Comparison of ENCODE assay signal across 28 mouse cellular contexts in genomic region chr11:100269821-100270332, GRCm38 (mm10). TPM values are rescaled to one million over a fixed set of nuclear protein-coding genes. Genes with fewer than 3 reads are reported as not detected.
DNase-seq lines count a peak whose midpoint lies in the region; TF ChIP-seq lines count a peak whose summit lies in the region.
"Had no signal": no experiment of that assay in that cellular context is flagged by ENCODE, and none has a peak within 500 bp of the region (broad histone marks: within the 10 kb centered on the region; RNA-seq: fewer than 3 reads in every experiment).

TSS of gene Krt42 (minus strand) at chr11:100269871.

- peak within 1 kb of the TSS; percentile 19; the same call in 1 of the 2 replicates for H3K27ac ChIP-seq in ES-Bruce4 (ENCODE audit: insufficient read depth, low read length)
- no peak within 1 kb of the TSS for H3K27ac ChIP-seq in ES-E14 (ENCODE audit: insufficient read depth, low read depth, low read length, poor library complexity, severe bottlenecking)
- H3K27ac ChIP-seq in kidney, adult 2 months (ENCODE audit: insufficient read depth, low read depth, low read length): no peak within 1 kb of the TSS
- H3K27ac ChIP-seq: embryonic facial prominence, embryonic 13.5 days; embryonic facial prominence, embryonic 15.5 days; forebrain, embryonic 10.5 days; forebrain, embryonic 12.5 days had no signal

- no peaks in the 10 kb centered on the region for H3K9me3 ChIP-seq in ES-Bruce4 (replicated peaks; ENCODE audit: control insufficient read depth, insufficient read depth, low read length, poor library complexity, severe bottlenecking)
- no peaks in the 10 kb centered on the region for H3K9me3 ChIP-seq in ES-E14 (ENCODE audit: control insufficient read depth, insufficient read depth, low read depth, low read length)
- H3K9me3 ChIP-seq: embryonic facial prominence, embryonic 13.5 days; embryonic facial prominence, embryonic 15.5 days; forebrain, embryonic 10.5 days; forebrain, embryonic 12.5 days had no signal

- in situ Hi-C loops in ES-E14 (cut with MboI; ENCODE audit: low sequenced_read_pairs in 2 of 2, unreplicated experiment in 2 of 2): no loop called here

- peaks cover 16% of the 10 kb centered on the region for H3K4me1 ChIP-seq in ES-Bruce4 (ENCODE audit: control insufficient read depth, insufficient read depth, low read length)
- peaks cover 16 to 38% of the 10 kb centered on the region in 2 experiments for H3K4me1 ChIP-seq in ES-E14 (ENCODE audit: control insufficient read depth in 2 of 2, insufficient read depth in 2 of 2, low read length in 2 of 2, poor library complexity in 1 of 2)
- no peaks in the 10 kb centered on the region for H3K4me1 ChIP-seq in kidney, adult 2 months (ENCODE audit: control insufficient read depth, insufficient read depth, low read length)
- H3K4me1 ChIP-seq: embryonic facial prominence, embryonic 13.5 days; forebrain, embryonic 12.5 days had no signal

- no peaks in the 10 kb centered on the region for H3K36me3 ChIP-seq in ES-Bruce4 (ENCODE audit: control insufficient read depth, insufficient read depth, low read length, poor library complexity, severe bottlenecking)
- H3K36me3 ChIP-seq in ES-E14 (ENCODE audit: control insufficient read depth, insufficient read depth, low read length, poor library complexity, severe bottlenecking): no peaks in the 10 kb centered on the region
- no peaks in the 10 kb centered on the region for H3K36me3 ChIP-seq in kidney, adult 2 months (ENCODE audit: control insufficient read depth, insufficient read depth, low read length)
- H3K36me3 ChIP-seq: embryonic facial prominence, embryonic 13.5 days; embryonic facial prominence, embryonic 15.5 days; forebrain, embryonic 10.5 days; forebrain, embryonic 12.5 days had no signal

- DNase-seq in ES-E14 (ENCODE audit: low read depth, low spot score): no peak
- DNase-seq in heart, postnatal 4 days: no peak
- DNase-seq in kidney, adult 2 months: no peak
- DNase-seq in thymus, postnatal 36 days: no peak
- DNase-seq: adrenal gland, adult 8-10 months; adrenal gland, postnatal 14 days; adrenal gland, postnatal 36 days; cerebellum, adult 11 months; cerebellum, adult 18-20 months; cerebellum, adult 8-10 months; cerebellum, adult 9-11 months; cerebellum, postnatal 14 days; cerebellum, postnatal 36 days; embryo, embryonic 11 days had no signal

- H3K4me3 ChIP-seq in ES-Bruce4 (ENCODE audit: low read depth, low read length) (peak within 1 kb of the TSS; percentile 0; the same call in 1 of the 2 replicates), ES-E14 (ENCODE audit: insufficient read depth in 1 of 2, low read depth in 1 of 2, low read length in 2 of 2, poor library complexity in 1 of 2, severe bottlenecking in 1 of 2) (no peak within 1 kb of the TSS)
- H3K4me3 ChIP-seq in kidney, adult 2 months (ENCODE audit: insufficient read depth, low read depth, low read length): no peak within 1 kb of the TSS
- H3K4me3 ChIP-seq: embryonic facial prominence, embryonic 13.5 days; embryonic facial prominence, embryonic 15.5 days; erythroblast, embryonic 14.5 days; forebrain, embryonic 10.5 days; forebrain, embryonic 12.5 days had no signal

- H3K9ac ChIP-seq in ES-Bruce4 (ENCODE audit: low read depth, poor library complexity, severe bottlenecking): no peak within 1 kb of the TSS
- H3K9ac ChIP-seq in ES-E14 (ENCODE audit: insufficient read depth, low read depth, low read length, poor library complexity, severe bottlenecking): no peak within 1 kb of the TSS
- H3K9ac ChIP-seq: embryonic facial prominence, embryonic 13.5 days; embryonic facial prominence, embryonic 15.5 days; forebrain, embryonic 12.5 days had no signal

- peak; percentile 87 for TF ChIP-seq EP300 in ES-Bruce4 (IDR thresholded peaks at IDR 0.05; ENCODE audit: insufficient read depth, low read depth, low read length)

- no peaks in the 10 kb centered on the region for H3K27me3 ChIP-seq in ES-Bruce4 (ENCODE audit: control insufficient read depth, insufficient read depth, low read length, poor library complexity, severe bottlenecking)
- H3K27me3 ChIP-seq in kidney, adult 2 months (replicated peaks; ENCODE audit: control insufficient read depth, insufficient read depth, low read length): no peaks in the 10 kb centered on the region
- H3K27me3 ChIP-seq: embryonic facial prominence, embryonic 13.5 days; embryonic facial prominence, embryonic 15.5 days; forebrain, embryonic 12.5 days had no signal

- no peak for TF ChIP-seq POLR2A in ES-Bruce4 (IDR thresholded peaks at IDR 0.05; ENCODE audit: insufficient read depth, low read length)
- TF ChIP-seq POLR2A in kidney, adult 2 months (IDR thresholded peaks at IDR 0.05; ENCODE audit: low read depth, low read length): no peak

- 79% methylated on average over 7 of the region's 7 CpGs for WGBS in kidney, adult 2 months

- no peak for TF ChIP-seq CTCF in ES-Bruce4 (IDR thresholded peaks at IDR 0.05; ENCODE audit: low read depth, low read length)
- TF ChIP-seq CTCF in kidney, adult 2 months (conservative IDR thresholded peaks at IDR 0.05; ENCODE audit: insufficient read depth, insufficient read length, low read depth, low read length): no peak

TF ChIP-seq in ES-E14, 5 proteins besides CTCF, POLR2A, EP300 and RAD21:
- no peak for TF ChIP-seq MAFK (IDR thresholded peaks at IDR 0.05; ENCODE audit: insufficient read depth, low read depth, low read length)

RNA-seq across cellular contexts. Expression of gene Krt42, which starts in this region (rescaled TPM):
- polyA plus RNA-seq in ES-Bruce4 (2011; ENCODE audit: insufficient read depth, insufficient read length, low read depth, missing spikeins): 20.6 and 21.5 TPM in 2 replicates
- total RNA-seq in ES-E14 (2012; rRNA removed): 21.7 and 42.5 TPM in 2 replicates
- not detected for total RNA-seq in heart, postnatal 4 days (2021)
- polyA plus RNA-seq in kidney, adult 2 months (2012; rRNA removed): not detected in 2 replicates
- total RNA-seq: adrenal gland, adult 18-20 months; adrenal gland, adult 8-10 months; adrenal gland, postnatal 14 days; adrenal gland, postnatal 36 days; common myeloid progenitor, adult 5-6 weeks; MEL had no signal
- polyA plus RNA-seq: activated CD4-positive, CD25-positive, alpha-beta regulatory T cell, adult 4 months; C2C12; embryonic facial prominence, embryonic 11.5 days; forebrain, embryonic 10.5 days; forebrain, embryonic 12.5 days; forebrain, embryonic 14.5 days; forebrain, embryonic 16.5 days had no signal

Comparison
In these comparisons a context has a peak if more than half of its experiments do, and no peak if none do; other contexts are left out.
1. RNA of gene Krt42 (total RNA-seq): 21.7 to 42.5 TPM in ES-E14; not detected in heart, postnatal 4 days; every median in the first group is over 10 times any median in the second.
2. RNA of gene Krt42 (polyA plus RNA-seq): 20.6 to 21.5 TPM in ES-Bruce4; not detected in kidney, adult 2 months; every median in the first group is over 10 times any median in the second.